Mouse (Mus musculus) thymus, adult 2 months (tissue): ENCODE results near the gene Elof1.

Experiments
- CTCF ChIP-seq: fragments of 200-500 bp; IDR thresholded peaks from 2 replicates; pipeline ENCODE4 v1.5.1; 2012; ENCODE audit warnings: mild to moderate bottlenecking, control low read depth, low read length, moderate library complexity, borderline replicate concordance; ENCODE audit not compliant: control insufficient read depth, poor library complexity, insufficient read depth; ENCODE audit errors: extremely low read depth
- POLR2A ChIP-seq: fragments of 200-500 bp; IDR thresholded peaks from 2 replicates; pipeline ENCODE4 v1.6.1; 2012; ENCODE audit warnings: mild to moderate bottlenecking, low read length, control low read depth, moderate library complexity; ENCODE audit not compliant: control insufficient read depth, poor library complexity, insufficient read depth; ENCODE audit errors: extremely low read depth

- TF ChIP-seq CTCF, result no peak
- no peak for TF ChIP-seq POLR2A
Observed at GRCm38 (mm10) chr9:22125246-22126027, 8.5 kb upstream of the Elof1 start.
